Mouse (Mus musculus) MN1 (cell line): Measurements from ENCODE around the gene Ssbp3.

Experiments
- DNase-seq: peaks from one replicate; pipeline ENCODE4 v3.0.0-alpha.2; 2016; ENCODE audit warnings: low spot score

The Ssbp3 gene

GRCm38 (mm10) chr4:107097871-107098270, 187.4 kb downstream of the Ssbp3 start:
- DNase-seq = no peak

- no peak for DNase-seq
These were observed 187.9 kb downstream of the Ssbp3 start for GRCm38 (mm10) chr4:107098375-107098774.

DNA sequence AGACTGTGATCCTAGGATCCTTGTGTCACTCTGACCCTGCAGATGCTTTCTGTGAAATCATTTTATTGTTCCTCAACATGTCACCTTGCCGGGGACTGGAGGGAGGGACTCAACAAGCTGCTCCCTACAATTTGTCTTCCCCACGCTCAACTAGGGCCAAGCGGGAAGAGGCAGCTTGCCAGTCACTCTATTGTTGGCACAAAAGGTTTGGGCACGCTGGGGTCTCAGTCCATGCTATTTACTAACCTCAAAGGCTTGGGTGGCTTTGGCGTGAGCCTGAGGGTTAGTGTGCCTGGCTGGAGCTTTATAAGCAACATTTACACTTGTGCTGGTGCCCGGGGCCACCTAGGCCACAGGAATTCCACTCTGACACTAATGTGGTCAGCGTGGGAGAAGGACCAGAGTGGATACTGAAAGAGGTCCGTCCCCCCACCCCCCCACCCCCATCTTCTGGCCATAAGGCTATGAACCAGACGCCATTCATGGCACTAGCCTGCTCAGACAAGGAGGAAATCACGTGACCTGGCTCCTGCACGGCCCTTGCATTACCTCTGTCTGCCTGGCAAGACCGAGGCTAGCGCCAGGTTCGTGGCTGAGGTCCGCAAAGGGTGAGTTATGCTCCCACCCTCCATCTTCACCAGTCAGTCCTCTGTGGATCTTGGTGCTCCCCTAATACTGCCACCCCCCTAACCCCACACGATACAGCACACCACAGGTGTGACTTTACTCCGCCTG, 188.5 kb downstream of the Ssbp3 start:
- DNase-seq = no peak
